Mouse (Mus musculus) erythroblast, embryonic 14.5 days (primary cell): ENCODE results near the gene Dchs1. TPM values are rescaled to one million over a fixed set of nuclear protein-coding genes. Genes with fewer than 3 reads are reported as not detected.

ENCODE experiments used
- H3K27me3 ChIP-seq: 2 replicates; pipeline ENCODE4 v1.6.1; 2012; ENCODE audit warnings: inconsistent platforms; ENCODE audit not compliant: control insufficient read depth
- H3K36me3 ChIP-seq: 2 replicates; pipeline ENCODE4 v1.6.1; 2012; ENCODE audit warnings: mild to moderate bottlenecking, inconsistent platforms; ENCODE audit not compliant: control insufficient read depth
- H3K4me1 ChIP-seq: 2 replicates; pipeline ENCODE4 v1.6.1; 2012; ENCODE audit warnings: inconsistent platforms; ENCODE audit not compliant: control insufficient read depth
- H3K4me3 ChIP-seq: replicated peaks from 2 replicates; pipeline ENCODE3; 2012; ENCODE audit warnings: moderate library complexity, mild to moderate bottlenecking, inconsistent platforms
- H3K9me3 ChIP-seq: 2 replicates; pipeline ENCODE4 v1.6.1; 2012; ENCODE audit warnings: low read length, inconsistent platforms, mixed read lengths; ENCODE audit not compliant: control insufficient read depth
- GATA1 ChIP-seq: IDR thresholded peaks from 2 replicates; pipeline ENCODE4 v1.6.1; 2012; ENCODE audit warnings: low read length, inconsistent platforms, mixed read lengths
- TAL1 ChIP-seq: IDR thresholded peaks from 3 replicates; pipeline ENCODE4 v1.6.1; 2012; ENCODE audit warnings: low read length, inconsistent platforms, mixed read lengths
- polyA plus RNA-seq: library from polyadenylated mRNA; stranded (reverse); fragments of >175 nt; gene quantifications from 2 replicates; pipeline ENCODE4 v1.2.3, GENCODE M21; 2012

Gene Dchs1
- polyA plus RNA-seq, 1 experiment = not detected

GRCm38 (mm10) chr7:105791147-105791546, 3.7 kb upstream of the Dchs1 start:
- TF ChIP-seq TAL1 = no peak
- no peak for TF ChIP-seq GATA1
- no peak overlapping the region for H3K4me3 ChIP-seq
- H3K36me3 ChIP-seq = no peaks in the 10 kb centered on the region
- peaks cover 3% of the 10 kb centered on the region; the same call in 1 of the 2 replicates for H3K9me3 ChIP-seq
- peaks cover 55% of the 10 kb centered on the region for H3K27me3 ChIP-seq
- H3K4me1 ChIP-seq = no peaks in the 10 kb centered on the region

GRCm38 (mm10) chr7:105786506-105787284, 759 bp downstream of the Dchs1 start:
- Histone ChIP-seq H3K36me3 (no peaks in the 10 kb centered on the region), H3K27me3 (peaks cover 87% of the 10 kb centered on the region), H3K4me3 (no peak overlapping the region), H3K9me3 (peaks cover 3% of the 10 kb centered on the region; the same call in 1 of the 2 replicates), H3K4me1 (no peaks in the 10 kb centered on the region)
- TF ChIP-seq GATA1 (no peak), TAL1 (no peak)

GRCm38 (mm10) chr7:105784556-105784955, 2.9 kb downstream of the Dchs1 start:
- Histone ChIP-seq H3K27me3 (peaks cover 67% of the 10 kb centered on the region), H3K36me3 (no peaks in the 10 kb centered on the region), H3K4me1 (no peaks in the 10 kb centered on the region), H3K9me3 (peaks cover 3% of the 10 kb centered on the region; the same call in 1 of the 2 replicates), H3K4me3 (no peak overlapping the region)
- no peak for TF ChIP-seq TAL1
- TF ChIP-seq GATA1 = no peak

- Histone ChIP-seq H3K9me3 (peaks cover 3% of the 10 kb centered on the region; the same call in 1 of the 2 replicates), H3K4me1 (no peaks in the 10 kb centered on the region), H3K4me3 (no peak overlapping the region), H3K27me3 (peaks cover 60% of the 10 kb centered on the region), H3K36me3 (no peaks in the 10 kb centered on the region)
- TF ChIP-seq TAL1 (no peak), GATA1 (no peak)
These were observed 3.6 kb downstream of the Dchs1 start for GRCm38 (mm10) chr7:105783861-105784260.

GRCm38 (mm10) chr7:105778553-105779265, 8.7 kb downstream of the Dchs1 start:
- Histone ChIP-seq H3K27me3 (peaks cover 8% of the 10 kb centered on the region), H3K4me3 (no peak overlapping the region), H3K36me3 (no peaks in the 10 kb centered on the region), H3K4me1 (no peaks in the 10 kb centered on the region), H3K9me3 (no peaks in the 10 kb centered on the region)
- no peak for TF ChIP-seq TAL1
- TF ChIP-seq GATA1 = no peak

GRCm38 (mm10) chr7:105777797-105778552, 9.5 kb downstream of the Dchs1 start:
- H3K36me3 ChIP-seq = no peaks in the 10 kb centered on the region
- no peak for TF ChIP-seq GATA1
- no peak for TF ChIP-seq TAL1
- peaks cover 4% of the 10 kb centered on the region for H3K27me3 ChIP-seq
- H3K9me3 ChIP-seq = no peaks in the 10 kb centered on the region
- no peak overlapping the region for H3K4me3 ChIP-seq
- no peaks in the 10 kb centered on the region for H3K4me1 ChIP-seq

- no peak for TF ChIP-seq GATA1
- no peak for TF ChIP-seq TAL1
- Histone ChIP-seq H3K4me3 (no peak overlapping the region), H3K4me1 (no peaks in the 10 kb centered on the region), H3K27me3 (no peaks in the 10 kb centered on the region), H3K9me3 (no peaks in the 10 kb centered on the region), H3K36me3 (no peaks in the 10 kb centered on the region)
These were observed 10.1 kb downstream of the Dchs1 start for GRCm38 (mm10) chr7:105777316-105777715.

- H3K36me3 ChIP-seq = no peaks in the 10 kb centered on the region
- no peak for TF ChIP-seq TAL1
- TF ChIP-seq GATA1 = no peak
- H3K27me3 ChIP-seq = no peaks in the 10 kb centered on the region
- no peaks in the 10 kb centered on the region for H3K4me1 ChIP-seq
- H3K9me3 ChIP-seq = no peaks in the 10 kb centered on the region
- H3K4me3 ChIP-seq = no peak overlapping the region
These were observed 11.4 kb downstream of the Dchs1 start for GRCm38 (mm10) chr7:105776026-105776425.

- H3K36me3 ChIP-seq = no peaks in the 10 kb centered on the region
- TF ChIP-seq GATA1 (no peak), TAL1 (no peak)
- H3K9me3 ChIP-seq = no peaks in the 10 kb centered on the region
- no peaks in the 10 kb centered on the region for H3K27me3 ChIP-seq
- no peak overlapping the region for H3K4me3 ChIP-seq
- no peaks in the 10 kb centered on the region for H3K4me1 ChIP-seq
These were observed 12.8 kb downstream of the Dchs1 start for GRCm38 (mm10) chr7:105774661-105775060.
